Mouse (Mus musculus) embryonic stem cell, embryonic (primary cell): ENCODE results near the gene Gm42791.

Experiments
- CTCF ChIA-PET, 4 experiments: fragments of 300-600 bp in 2 of 4; fragments of 350-600 bp in 2 of 4; sonication (Branson Sonifier 250); formaldehyde crosslinking; loops; one replicate each; lab custom pipeline; 2022; ENCODE audit warnings: inconsistent platforms in 2 of 4; lab: Charles Lee
- POLR2A ChIA-PET, 4 experiments: fragments of 300-600 bp in 2 of 4; fragments of 350-600 bp in 2 of 4; sonication (Branson Sonifier 250); formaldehyde crosslinking; loops; one replicate each; lab custom pipeline; 2022; ENCODE audit warnings: antibody characterized with exemption in 4 of 4, inconsistent platforms in 1 of 4; lab: Charles Lee

Gm42791 gene

GRCm38 (mm10) chr5:149016261-149016660 is 21.3 kb upstream of the Gm42791 start:
- POLR2A ChIA-PET, result interaction anchor here in 2 of 4 experiments (0.6 to 1.6 kb wide), 7 partner anchors 15 to 448 kb away, joined by 3 to 5 read pairs (median 3); no protein-coding TSS in a partner anchor
- CTCF ChIA-PET, result interaction anchor here (0.6 to 0.7 kb wide), 5 partner anchors 24 to 1723 kb away, joined by 3 to 4 read pairs (median 3); no protein-coding TSS in a partner anchor

- ChIA-PET CTCF (interaction anchor here (0.6 to 0.8 kb wide), 7 partner anchors 26 to 1722 kb away, joined by 3 to 6 read pairs (median 3); no protein-coding TSS in a partner anchor), POLR2A (interaction anchor here in 3 of 4 experiments (0.6 to 1.6 kb wide), 9 partner anchors 16 to 449 kb away, joined by 3 to 4 read pairs (median 3); no protein-coding TSS in a partner anchor)
Observed at GRCm38 (mm10) chr5:149015335-149016201, 20.6 kb upstream of the Gm42791 start.

- ChIA-PET POLR2A (interaction anchor here in 3 of 4 experiments (0.6 to 1.3 kb wide), 8 partner anchors 15 to 257 kb away, joined by 3 read pairs; no protein-coding TSS in a partner anchor), CTCF (interaction anchor here (0.6 to 0.8 kb wide), 5 partner anchors 25 to 790 kb away, joined by 3 to 6 read pairs (median 3); no protein-coding TSS in a partner anchor)
Observed at GRCm38 (mm10) chr5:149014600-149015268, 19.8 kb upstream of the Gm42791 start.

GRCm38 (mm10) chr5:149013817-149014508 is 19.0 kb upstream of the Gm42791 start:
- ChIA-PET CTCF (interaction anchor here in 3 of 4 experiments (0.6 to 1.0 kb wide), 4 partner anchors 24 to 791 kb away, joined by 3 to 4 read pairs (median 3); no protein-coding TSS in a partner anchor), POLR2A (interaction anchor here in 2 of 4 experiments (0.5 to 1.3 kb wide), 5 partner anchors 14 to 233 kb away, joined by 3 read pairs; no protein-coding TSS in a partner anchor)

- POLR2A ChIA-PET, result no interaction called here
- CTCF ChIA-PET, result interaction anchor here in 2 of 4 experiments (0.6 to 1.3 kb wide), 2 partner anchors 20 to 92 kb away, joined by 3 to 5 read pairs; no protein-coding TSS in a partner anchor
Observed at GRCm38 (mm10) chr5:149009111-149009510, 14.2 kb upstream of the Gm42791 start.

GRCm38 (mm10) chr5:149007295-149007646 is 12.3 kb upstream of the Gm42791 start:
- POLR2A ChIA-PET, result interaction anchor here in 1 of 4 experiments (1.4 to 2.2 kb wide), 2 partner anchors 13 to 49 kb away, joined by 3 to 5 read pairs; no protein-coding TSS in a partner anchor
- CTCF ChIA-PET, result no interaction called here

- CTCF ChIA-PET, result interaction anchor here (0.5 to 1.8 kb wide), 16 partner anchors 10 to 564 kb away, joined by 3 to 6 read pairs (median 4); partner anchors contain the start of gene Gm42791 (in 1 of the 4)
- POLR2A ChIA-PET, result interaction anchor here in 2 of 4 experiments (0.6 to 2.3 kb wide), 11 partner anchors 10 to 625 kb away, joined by 3 to 7 read pairs (median 4); no protein-coding TSS in a partner anchor
Observed at GRCm38 (mm10) chr5:149006362-149007294, 11.7 kb upstream of the Gm42791 start.

- ChIA-PET CTCF (interaction anchor here (0.5 to 1.8 kb wide), 19 partner anchors 9 to 1719 kb away, joined by 3 to 6 read pairs (median 3); partner anchors contain the start of gene Gm42791 (in 1 of the 4)), POLR2A (interaction anchor here in 3 of 4 experiments (0.6 to 2.3 kb wide), 15 partner anchors 10 to 626 kb away, joined by 3 to 7 read pairs (median 4); partner anchors contain the start of gene Gm42791 (in 1 of the 3))
Observed at GRCm38 (mm10) chr5:149005701-149006361, 10.9 kb upstream of the Gm42791 start.

- CTCF ChIA-PET, result interaction anchor here in 3 of 4 experiments (1.2 to 1.8 kb wide), 7 partner anchors 9 to 331 kb away, joined by 3 to 6 read pairs (median 5); no protein-coding TSS in a partner anchor
Observed at GRCm38 (mm10) chr5:149005083-149005482, 10.1 kb upstream of the Gm42791 start.

GRCm38 (mm10) chr5:149003137-149003536 is 8.2 kb upstream of the Gm42791 start:
- ChIA-PET CTCF (no interaction called here), POLR2A (interaction anchor here in 1 of 4 experiments (0.6 to 1.6 kb wide), 3 partner anchors 10 to 68 kb away, joined by 3 to 4 read pairs (median 3); no protein-coding TSS in a partner anchor)

More at GRCm38 (mm10) chr5:149005083-149005482, 10.1 kb upstream of the Gm42791 start:
- POLR2A ChIA-PET, result interaction anchor here in 3 of 4 experiments (1.0 to 2.3 kb wide), 11 partner anchors 9 to 344 kb away, joined by 3 to 7 read pairs (median 4); partner anchors contain the start of gene Gm42791 (in 1 of the 3)

GRCm38 (mm10) chr5:149002803-149003115 is 7.8 kb upstream of the Gm42791 start:
- POLR2A ChIA-PET, result interaction anchor here in 1 of 4 experiments (0.6 to 1.6 kb wide), 3 partner anchors 10 to 69 kb away, joined by 3 to 4 read pairs (median 3); no protein-coding TSS in a partner anchor
- CTCF ChIA-PET, result no interaction called here

GRCm38 (mm10) chr5:149002034-149002802 is 7.3 kb upstream of the Gm42791 start:
- ChIA-PET CTCF (no interaction called here), POLR2A (interaction anchor here in 1 of 4 experiments (1.3 to 1.6 kb wide), 3 partner anchors 9 to 69 kb away, joined by 3 to 4 read pairs (median 4); no protein-coding TSS in a partner anchor)

GRCm38 (mm10) chr5:148999802-149000201 is 4.9 kb upstream of the Gm42791 start:
- ChIA-PET CTCF (interaction anchor here (0.5 to 1.9 kb wide), 5 partner anchors 11 to 485 kb away, joined by 3 to 4 read pairs (median 4); no protein-coding TSS in a partner anchor), POLR2A (interaction anchor here in 3 of 4 experiments (0.5 to 1.6 kb wide), 7 partner anchors 8 to 49 kb away, joined by 3 to 6 read pairs (median 3); no protein-coding TSS in a partner anchor)

- CTCF ChIA-PET, result interaction anchor here in 1 of 4 experiments (0.6 kb wide), 1 partner anchor 32 kb away, joined by 4 read pairs; no protein-coding TSS in a partner anchor
- POLR2A ChIA-PET, result interaction anchor here in 1 of 4 experiments (1.3 kb wide), 1 partner anchor 39 kb away, joined by 3 read pairs; no protein-coding TSS in a partner anchor
Observed at GRCm38 (mm10) chr5:148998512-148998911, 3.6 kb upstream of the Gm42791 start.

GRCm38 (mm10) chr5:148996709-148997037 is 1.7 kb upstream of the Gm42791 start:
- POLR2A ChIA-PET, result interaction anchor here in 1 of 4 experiments (0.6 to 1.3 kb wide), 5 partner anchors 9 to 115 kb away, joined by 3 to 5 read pairs (median 4); partner anchors contain the start of gene Katnal1
- CTCF ChIA-PET, result interaction anchor here in 2 of 4 experiments (1.3 to 1.6 kb wide), 2 partner anchors 9 kb away, joined by 3 to 5 read pairs; no protein-coding TSS in a partner anchor
